Mouse (Mus musculus) megakaryocyte, embryonic 14.5 days (primary cell): ENCODE data around the gene Slc39a7. TPM values are rescaled to one million over a fixed set of nuclear protein-coding genes. Genes with fewer than 3 reads are reported as not detected.

Experiments used
- H3K27me3 ChIP-seq: replicated peaks from 2 replicates; pipeline ENCODE3; 2012; ENCODE audit warnings: inconsistent platforms
- H3K36me3 ChIP-seq: replicated peaks from 2 replicates; pipeline ENCODE3; 2012; ENCODE audit warnings: low read length, inconsistent platforms, mixed read lengths
- H3K4me1 ChIP-seq: 2 replicates; pipeline ENCODE4 v1.6.1; 2012; ENCODE audit warnings: inconsistent platforms
- H3K4me3 ChIP-seq: replicated peaks from 2 replicates; pipeline ENCODE3; 2012; ENCODE audit warnings: moderate library complexity, mild to moderate bottlenecking, inconsistent platforms
- H3K9me3 ChIP-seq: 2 replicates; pipeline ENCODE4 v1.6.1; 2012; ENCODE audit warnings: inconsistent platforms
- FLI1 ChIP-seq: IDR thresholded peaks from 2 replicates; pipeline ENCODE4 v1.6.1; 2012; ENCODE audit warnings: low read length, inconsistent platforms, mixed read lengths
- GATA1 ChIP-seq: IDR thresholded peaks from 3 replicates; pipeline ENCODE4 v1.6.1; 2012; ENCODE audit warnings: mixed read lengths, low read length, inconsistent platforms, borderline replicate concordance
- polyA plus RNA-seq: library from polyadenylated mRNA; stranded (reverse); fragments of >175 nt; gene quantifications from 2 replicates; pipeline ENCODE4 v1.2.3, GENCODE M21; 2012; ENCODE audit warnings: low replicate concordance; ENCODE audit not compliant: insufficient read depth

Slc39a7 gene
- polyA plus RNA-seq, 1 experiment, result 63.6 TPM

DNA sequence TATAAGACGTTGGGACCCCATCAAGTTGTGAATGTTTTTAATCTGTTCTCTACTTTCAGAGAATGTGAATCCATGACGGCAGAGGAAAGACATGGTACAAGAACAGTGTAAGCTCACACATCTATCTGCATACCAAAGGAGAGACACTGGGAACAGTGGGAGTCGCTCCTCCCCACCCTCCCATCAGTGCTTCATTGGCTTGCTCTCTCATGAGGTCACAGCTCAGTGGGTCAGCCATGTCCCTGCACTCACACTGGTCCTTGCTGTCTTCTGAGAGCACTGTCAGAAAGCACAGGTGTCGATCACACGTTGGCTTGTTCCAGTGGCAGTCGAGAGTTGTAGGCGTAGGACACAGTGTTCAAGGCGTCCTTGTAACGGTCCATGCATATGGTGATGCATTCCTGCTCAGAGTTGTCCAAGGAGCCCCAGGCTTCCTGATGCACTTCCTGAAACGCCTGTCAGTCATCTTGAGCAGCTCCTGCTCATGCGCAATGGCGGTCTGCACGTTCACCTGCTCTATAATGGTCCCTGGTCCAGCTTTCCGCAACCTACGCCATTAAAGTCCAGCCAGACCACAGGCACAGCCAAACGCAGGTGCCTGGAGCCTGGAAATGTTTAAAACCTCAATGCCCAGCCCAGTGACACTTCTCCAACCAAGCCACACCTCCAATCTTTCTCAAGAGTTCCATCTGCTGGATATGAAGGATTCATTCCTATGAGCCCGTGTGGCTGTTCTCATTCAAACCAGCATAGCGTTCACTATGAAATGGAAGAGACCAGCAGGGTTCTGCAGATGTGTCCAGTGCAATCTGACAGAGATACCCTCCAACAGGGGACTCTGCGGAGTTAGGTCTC, 51.1 kb downstream of the Slc39a7 start:
- Histone ChIP-seq H3K36me3 (no peaks in the 10 kb centered on the region), H3K9me3 (no peaks in the 10 kb centered on the region), H3K27me3 (peaks cover 27% of the 10 kb centered on the region), H3K4me1 (peaks cover 26% of the 10 kb centered on the region), H3K4me3 (peak overlapping the region; percentile 4)
- TF ChIP-seq GATA1 (no peak), FLI1 (no peak)

DNA sequence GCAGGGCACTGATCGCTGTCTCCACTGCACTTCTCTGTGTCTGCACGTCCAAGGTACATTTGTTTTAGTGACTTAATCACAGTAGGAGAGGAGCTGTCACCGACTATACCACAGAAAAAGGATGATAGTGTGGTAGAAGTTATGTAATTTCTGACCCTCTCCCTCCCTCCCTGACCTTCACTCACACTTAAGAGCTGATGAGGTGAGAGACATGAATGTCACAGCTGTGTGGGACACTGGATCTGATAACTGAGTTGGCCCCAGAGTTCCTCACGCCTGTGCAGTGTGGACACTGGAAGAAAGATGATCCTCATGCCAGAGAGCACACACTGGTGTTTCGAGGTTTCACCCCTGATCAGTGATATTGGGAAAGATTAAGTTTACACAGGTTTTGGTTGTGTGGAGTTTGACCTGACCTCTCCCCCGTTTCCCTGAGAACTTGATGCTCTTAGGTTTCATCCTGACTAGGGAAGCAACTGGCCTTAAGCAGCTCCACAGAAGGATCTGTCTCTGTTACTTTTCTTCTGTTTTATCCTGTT, 51.9 kb downstream of the Slc39a7 start:
- no peak for TF ChIP-seq FLI1
- no peak for TF ChIP-seq GATA1
- Histone ChIP-seq H3K9me3 (no peaks in the 10 kb centered on the region), H3K4me1 (peaks cover 26% of the 10 kb centered on the region), H3K27me3 (peaks cover 27% of the 10 kb centered on the region), H3K4me3 (peak overlapping the region; percentile 92), H3K36me3 (no peaks in the 10 kb centered on the region)

DNA sequence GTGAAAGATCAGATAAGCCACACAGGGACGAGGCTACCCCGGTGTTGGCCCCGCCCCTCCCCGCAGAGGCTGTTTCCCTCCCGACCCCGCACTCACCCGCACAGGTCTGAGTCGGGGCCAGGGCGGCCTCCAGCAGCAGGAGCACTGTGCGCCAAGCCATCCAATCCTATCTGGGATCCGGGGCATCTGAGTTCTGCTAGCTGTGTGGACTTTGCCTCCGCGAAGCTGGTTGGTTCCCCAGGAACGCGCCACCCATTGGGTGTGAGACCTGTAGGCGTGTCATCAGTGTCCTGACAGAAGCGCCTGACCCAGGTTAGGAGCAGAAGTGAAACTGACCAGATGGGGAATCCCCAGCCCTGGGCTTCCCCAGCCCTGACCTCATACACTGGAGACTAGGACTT, 52.9 kb downstream of the Slc39a7 start:
- H3K36me3 ChIP-seq, result no peaks in the 10 kb centered on the region
- no peaks in the 10 kb centered on the region for H3K9me3 ChIP-seq
- TF ChIP-seq GATA1 (no peak), FLI1 (no peak)
- peaks cover 25% of the 10 kb centered on the region for H3K27me3 ChIP-seq
- peak overlapping the region; percentile 92 for H3K4me3 ChIP-seq
- H3K4me1 ChIP-seq, result peaks cover 31% of the 10 kb centered on the region

Other genes with a start within 250 kb of the Slc39a7 start
- gene Angptl4, start 249.9 kb downstream of the Slc39a7 start, polyA plus RNA-seq, result 0.59 and 1.5 TPM in 2 replicates
- 3.8 and 3.9 TPM in 2 replicates for gene Kank3, start 221.2 kb downstream of the Slc39a7 start, polyA plus RNA-seq
- 840 and 6,431 TPM in 2 replicates for gene Rps28, start 207.1 kb downstream of the Slc39a7 start, polyA plus RNA-seq
- gene Ndufa7, start 207.1 kb downstream of the Slc39a7 start, polyA plus RNA-seq, result 1,277 and 1,645 TPM in 2 replicates
- gene Cd320, start 188.6 kb downstream of the Slc39a7 start, polyA plus RNA-seq, result 16.0 and 94.0 TPM in 2 replicates
- gene Gm7029, start 157.8 kb downstream of the Slc39a7 start, polyA plus RNA-seq, result not detected in 2 replicates
- gene Kifc1, start 141.0 kb downstream of the Slc39a7 start, polyA plus RNA-seq, result 9.8 and 31.7 TPM in 2 replicates
- gene Platr17, start 126.5 kb downstream of the Slc39a7 start, polyA plus RNA-seq, result not detected in 2 replicates
- 11.0 and 20.0 TPM in 2 replicates for gene Daxx, start 122.3 kb downstream of the Slc39a7 start, polyA plus RNA-seq
- 362 and 606 TPM in 2 replicates for gene Tapbp, start 115.8 kb downstream of the Slc39a7 start, polyA plus RNA-seq
- 45.3 and 51.7 TPM in 2 replicates for gene Zbtb22, start 115.8 kb downstream of the Slc39a7 start, polyA plus RNA-seq
- gene Rgl2, start 102.1 kb downstream of the Slc39a7 start, polyA plus RNA-seq, result 90.4 and 221 TPM in 2 replicates
- gene Pfdn6, start 91.3 kb downstream of the Slc39a7 start, polyA plus RNA-seq, result 39.4 and 269 TPM in 2 replicates
- 58.7 and 64.2 TPM in 2 replicates for gene Wdr46, start 91.0 kb downstream of the Slc39a7 start, polyA plus RNA-seq
- 15.5 and 19.7 TPM in 2 replicates for gene B3galt4, start 80.2 kb downstream of the Slc39a7 start, polyA plus RNA-seq
- 75.8 and 138 TPM in 2 replicates for gene Vps52, start 75.9 kb downstream of the Slc39a7 start, polyA plus RNA-seq
- 17.5 and 129 TPM in 2 replicates for gene Rps18, start 75.7 kb downstream of the Slc39a7 start, polyA plus RNA-seq
- 144 and 307 TPM in 2 replicates for gene H2-K1, start 31.3 kb downstream of the Slc39a7 start, polyA plus RNA-seq
- gene Ring1, start 7.0 kb downstream of the Slc39a7 start, polyA plus RNA-seq, result 5.3 and 24.9 TPM in 2 replicates
- 12.4 and 22.2 TPM in 2 replicates for gene H2-Ke6, start 3.6 kb downstream of the Slc39a7 start, polyA plus RNA-seq
- 66.5 and 117 TPM in 2 replicates for gene Rxrb, start 130 bp upstream of the Slc39a7 start, polyA plus RNA-seq
- gene Col11a2, start 7.8 kb upstream of the Slc39a7 start, polyA plus RNA-seq, result 19.6 and 36.5 TPM in 2 replicates
- 9.5 and 12.1 TPM in 2 replicates for gene H2-Oa, start 60.7 kb upstream of the Slc39a7 start, polyA plus RNA-seq
- gene H2-DMa, start 87.9 kb upstream of the Slc39a7 start, polyA plus RNA-seq, result 19.3 and 32.1 TPM in 2 replicates
- gene Brd2, start 91.0 kb upstream of the Slc39a7 start, polyA plus RNA-seq, result 174 and 242 TPM in 2 replicates
- 1.5 TPM in 1 of 2 replicates, not detected in the other for gene H2-DMb2, start 111.6 kb upstream of the Slc39a7 start, polyA plus RNA-seq
- gene H2-DMb1, start 121.4 kb upstream of the Slc39a7 start, polyA plus RNA-seq, result 1.1 TPM in 1 of 2 replicates, not detected in the other
- gene Tap1, start 155.9 kb upstream of the Slc39a7 start, polyA plus RNA-seq, result 27.1 and 27.9 TPM in 2 replicates
- gene Psmb9, start 156.1 kb upstream of the Slc39a7 start, polyA plus RNA-seq, result 15.3 and 32.2 TPM in 2 replicates
- gene Psmb8, start 166.0 kb upstream of the Slc39a7 start, polyA plus RNA-seq, result 16.6 and 74.9 TPM in 2 replicates
- 87.3 and 103 TPM in 2 replicates for gene Tap2, start 171.8 kb upstream of the Slc39a7 start, polyA plus RNA-seq
- 0.76 TPM in 1 of 2 replicates, not detected in the other for gene H2-Ob, start 207.2 kb upstream of the Slc39a7 start, polyA plus RNA-seq
- 1.8 TPM in 1 of 2 replicates, not detected in the other for gene H2-Ab1, start 226.0 kb upstream of the Slc39a7 start, polyA plus RNA-seq